10 mouse cellular contexts compared by ENCODE assay signal in genomic region chr4:148627246-148627645, GRCm38 (mm10). TPM values are rescaled to one million over a fixed set of nuclear protein-coding genes. Genes with fewer than 3 reads are reported as not detected.
DNase-seq lines count a peak whose midpoint lies in the region; ATAC-seq and TF ChIP-seq lines count a peak whose summit lies in the region.
"Had no signal": no experiment of that assay in that cellular context is flagged by ENCODE, and none has a peak within 500 bp of the region (broad histone marks: within the 10 kb centered on the region; RNA-seq: fewer than 3 reads in every experiment).

No protein-coding gene starts in this region.

- H3K4me3 ChIP-seq in kidney, embryonic 15.5 days (replicated peaks) = peak overlapping the region; percentile 87
- peak overlapping the region; percentile 98 for H3K4me3 ChIP-seq in embryonic facial prominence, embryonic 13.5 days
- H3K4me3 ChIP-seq in intestine, embryonic 15.5 days (replicated peaks) = peak overlapping the region; percentile 91
- H3K4me3 ChIP-seq in midbrain, postnatal 0 days (ENCODE audit: low read depth, low read length) = peak overlapping the region; percentile 100

- H3K4me1 ChIP-seq in kidney, embryonic 15.5 days = peaks cover 26% of the 10 kb centered on the region
- peaks cover 15% of the 10 kb centered on the region for H3K4me1 ChIP-seq in embryonic facial prominence, embryonic 13.5 days
- peaks cover 8% of the 10 kb centered on the region for H3K4me1 ChIP-seq in intestine, embryonic 15.5 days (replicated peaks)
- no peaks in the 10 kb centered on the region for H3K4me1 ChIP-seq in midbrain, postnatal 0 days (ENCODE audit: insufficient read depth, low read length)

- H3K27ac ChIP-seq in kidney, embryonic 15.5 days = peak overlapping the region; percentile 96
- no peak overlapping the region for H3K27ac ChIP-seq in embryonic facial prominence, embryonic 13.5 days
- no peak overlapping the region for H3K27ac ChIP-seq in intestine, embryonic 15.5 days
- 0 out of 2 replicates have a peak overlapping the region, but pooled peaks have one; percentile 34 for H3K27ac ChIP-seq in midbrain, postnatal 0 days (ENCODE audit: low read depth, low read length)

- no peak for DNase-seq in kidney, adult 11 months
- no peak for DNase-seq in midbrain, postnatal 0 days (ENCODE audit: low spot score)
- no peak for DNase-seq in embryo, embryonic 9.5 days (ENCODE audit: extremely low spot score)
- DNase-seq in cerebellum, adult 18-20 months = no peak
- DNase-seq in testis, postnatal 10 days (ENCODE audit: low spot score) = no peak

- H3K27me3 ChIP-seq in kidney, embryonic 15.5 days = no peaks in the 10 kb centered on the region
- H3K27me3 ChIP-seq in embryonic facial prominence, embryonic 13.5 days = no peaks in the 10 kb centered on the region
- no peaks in the 10 kb centered on the region for H3K27me3 ChIP-seq in intestine, embryonic 15.5 days (replicated peaks)
- H3K27me3 ChIP-seq in midbrain, postnatal 0 days (ENCODE audit: insufficient read depth, low read length) = no peaks in the 10 kb centered on the region
- H3K27me3 ChIP-seq: Patski had no signal

- WGBS in kidney, embryonic 15.5 days = 62% methylated on average over 3 of the region's 3 CpGs
- WGBS in embryonic facial prominence, embryonic 13.5 days = 63% methylated on average over 3 of the region's 3 CpGs
- 62% methylated on average over 3 of the region's 3 CpGs for WGBS in intestine, embryonic 15.5 days
- 64% methylated on average over 3 of the region's 3 CpGs for WGBS in midbrain, postnatal 0 days

- peaks cover 29% of the 10 kb centered on the region for H3K36me3 ChIP-seq in kidney, embryonic 15.5 days
- peaks cover 28% of the 10 kb centered on the region for H3K36me3 ChIP-seq in embryonic facial prominence, embryonic 13.5 days
- peaks cover 10% of the 10 kb centered on the region for H3K36me3 ChIP-seq in intestine, embryonic 15.5 days
- peaks cover 9% of the 10 kb centered on the region; the same call in 1 of the 2 replicates for H3K36me3 ChIP-seq in midbrain, postnatal 0 days (ENCODE audit: insufficient read depth, low read length)

- no peak for TF ChIP-seq CTCF in midbrain, postnatal 0 days (IDR thresholded peaks at IDR 0.05)

- H3K9ac ChIP-seq in kidney, embryonic 15.5 days = no peak overlapping the region
- H3K9ac ChIP-seq in embryonic facial prominence, embryonic 13.5 days = peak overlapping the region; percentile 100
- no peak overlapping the region for H3K9ac ChIP-seq in intestine, embryonic 15.5 days
- peak overlapping the region; percentile 100; the same call in 1 of the 2 replicates for H3K9ac ChIP-seq in midbrain, postnatal 0 days (replicated peaks; ENCODE audit: low read length, poor library complexity, severe bottlenecking)

- H3K4me2 ChIP-seq in kidney, embryonic 15.5 days = peak overlapping the region; percentile 80
- H3K4me2 ChIP-seq in embryonic facial prominence, embryonic 13.5 days = peak overlapping the region; percentile 83
- peak overlapping the region; percentile 59 for H3K4me2 ChIP-seq in intestine, embryonic 15.5 days (replicated peaks)
- peak overlapping the region; percentile 79 for H3K4me2 ChIP-seq in midbrain, postnatal 0 days (ENCODE audit: low read depth, low read length, poor library complexity, severe bottlenecking)

- no peaks in the 10 kb centered on the region for H3K9me3 ChIP-seq in kidney, embryonic 15.5 days (replicated peaks)
- no peaks in the 10 kb centered on the region for H3K9me3 ChIP-seq in embryonic facial prominence, embryonic 13.5 days
- no peaks in the 10 kb centered on the region for H3K9me3 ChIP-seq in intestine, embryonic 15.5 days
- H3K9me3 ChIP-seq in midbrain, postnatal 0 days (ENCODE audit: low read length) = no peaks in the 10 kb centered on the region

- ATAC-seq in kidney, embryonic 15.5 days (replicated peaks; ENCODE audit: low FRiP score) = peak; percentile 5; the same call in 1 of the 2 replicates
- 0 out of 2 replicates have a peak, but pooled peaks have one; percentile 10 for ATAC-seq in embryonic facial prominence, embryonic 13.5 days (ENCODE audit: insufficient number of reproducible peaks, insufficient read depth, low FRiP score, low TSS enrichment, low read depth)
- peak; percentile 6 for ATAC-seq in intestine, embryonic 15.5 days
- ATAC-seq in midbrain, postnatal 0 days (ENCODE audit: low FRiP score) = peak; percentile 11; the same call in 1 of the 2 replicates

RNA-seq across cellular contexts. Expression of gene Tardbp, which starts 0.4 kb away (rescaled TPM):
- polyA plus RNA-seq in kidney, embryonic 15.5 days (2015; fragmentation: Nextera tagmentation; extraction: Ambion mirVana) = 360 and 392 TPM in 2 replicates
- 371 and 401 TPM in 2 replicates for polyA plus RNA-seq in embryonic facial prominence, embryonic 13.5 days (2015; fragmentation: Nextera tagmentation; extraction: Ambion mirVana)
- 272 and 318 TPM in 2 replicates for polyA plus RNA-seq in intestine, embryonic 15.5 days (2015; fragmentation: Nextera tagmentation; extraction: Ambion mirVana)
- 94.0 and 98.7 TPM in 2 replicates for total RNA-seq in midbrain, postnatal 0 days (2014; rRNA removed)
- polyA plus RNA-seq in midbrain, postnatal 0 days (2015; fragmentation: Nextera tagmentation; extraction: Ambion mirVana) = 80.7 and 94.6 TPM in 2 replicates

RNA-seq across cellular contexts. Expression of gene Gm572, which starts 15.9 kb away (rescaled TPM):
- not detected in 2 replicates for polyA plus RNA-seq in kidney, embryonic 15.5 days (2015; fragmentation: Nextera tagmentation; extraction: Ambion mirVana)
- polyA plus RNA-seq in embryonic facial prominence, embryonic 13.5 days (2015; fragmentation: Nextera tagmentation; extraction: Ambion mirVana) = not detected in 2 replicates
- not detected in 2 replicates for polyA plus RNA-seq in intestine, embryonic 15.5 days (2015; fragmentation: Nextera tagmentation; extraction: Ambion mirVana)
- 0.44 TPM in 1 of 2 replicates, not detected in the other for total RNA-seq in midbrain, postnatal 0 days (2014; rRNA removed)
- polyA plus RNA-seq in midbrain, postnatal 0 days (2015; fragmentation: Nextera tagmentation; extraction: Ambion mirVana) = not detected in 2 replicates
- total RNA-seq: monocyte, adult 5-6 weeks had no signal
- polyA plus RNA-seq: Patski had no signal

RNA-seq across cellular contexts. Expression of gene Masp2, which starts 24.9 kb away (rescaled TPM):
- polyA plus RNA-seq in kidney, embryonic 15.5 days (2015; fragmentation: Nextera tagmentation; extraction: Ambion mirVana) = 0.44 and 0.69 TPM in 2 replicates
- 0.07 and 1.1 TPM in 2 replicates for polyA plus RNA-seq in embryonic facial prominence, embryonic 13.5 days (2015; fragmentation: Nextera tagmentation; extraction: Ambion mirVana)
- 0.33 and 0.95 TPM in 2 replicates for polyA plus RNA-seq in intestine, embryonic 15.5 days (2015; fragmentation: Nextera tagmentation; extraction: Ambion mirVana)
- total RNA-seq in midbrain, postnatal 0 days (2014; rRNA removed) = 0.33 and 0.42 TPM in 2 replicates
- 0.55 TPM in 1 of 2 replicates, not detected in the other for polyA plus RNA-seq in midbrain, postnatal 0 days (2015; fragmentation: Nextera tagmentation; extraction: Ambion mirVana)

RNA-seq across cellular contexts. Expression of gene Srm, which starts 35.9 kb away (rescaled TPM):
- polyA plus RNA-seq in kidney, embryonic 15.5 days (2015; fragmentation: Nextera tagmentation; extraction: Ambion mirVana) = 192 and 209 TPM in 2 replicates
- polyA plus RNA-seq in embryonic facial prominence, embryonic 13.5 days (2015; fragmentation: Nextera tagmentation; extraction: Ambion mirVana) = 201 and 214 TPM in 2 replicates
- 207 and 224 TPM in 2 replicates for polyA plus RNA-seq in intestine, embryonic 15.5 days (2015; fragmentation: Nextera tagmentation; extraction: Ambion mirVana)
- total RNA-seq in midbrain, postnatal 0 days (2014; rRNA removed) = 55.4 and 74.9 TPM in 2 replicates
- 148 and 151 TPM in 2 replicates for polyA plus RNA-seq in midbrain, postnatal 0 days (2015; fragmentation: Nextera tagmentation; extraction: Ambion mirVana)

Comparison
In these comparisons a context has a peak if more than half of its experiments do, and no peak if none do; other contexts are left out.
1. H3K27ac ChIP-seq: peak in kidney, embryonic 15.5 days (single experiment) and midbrain, postnatal 0 days (single experiment); none in embryonic facial prominence, embryonic 13.5 days (single experiment) and intestine, embryonic 15.5 days (single experiment).
2. H3K9ac ChIP-seq: peak in embryonic facial prominence, embryonic 13.5 days (single experiment) and midbrain, postnatal 0 days (single experiment); none in kidney, embryonic 15.5 days (single experiment) and intestine, embryonic 15.5 days (single experiment).
3. Peak in every context shown above with its lines, with median percentiles within 50 percentile points of each other: ATAC-seq, H3K4me2 ChIP-seq and H3K4me3 ChIP-seq.